In the genomic region with DNA sequence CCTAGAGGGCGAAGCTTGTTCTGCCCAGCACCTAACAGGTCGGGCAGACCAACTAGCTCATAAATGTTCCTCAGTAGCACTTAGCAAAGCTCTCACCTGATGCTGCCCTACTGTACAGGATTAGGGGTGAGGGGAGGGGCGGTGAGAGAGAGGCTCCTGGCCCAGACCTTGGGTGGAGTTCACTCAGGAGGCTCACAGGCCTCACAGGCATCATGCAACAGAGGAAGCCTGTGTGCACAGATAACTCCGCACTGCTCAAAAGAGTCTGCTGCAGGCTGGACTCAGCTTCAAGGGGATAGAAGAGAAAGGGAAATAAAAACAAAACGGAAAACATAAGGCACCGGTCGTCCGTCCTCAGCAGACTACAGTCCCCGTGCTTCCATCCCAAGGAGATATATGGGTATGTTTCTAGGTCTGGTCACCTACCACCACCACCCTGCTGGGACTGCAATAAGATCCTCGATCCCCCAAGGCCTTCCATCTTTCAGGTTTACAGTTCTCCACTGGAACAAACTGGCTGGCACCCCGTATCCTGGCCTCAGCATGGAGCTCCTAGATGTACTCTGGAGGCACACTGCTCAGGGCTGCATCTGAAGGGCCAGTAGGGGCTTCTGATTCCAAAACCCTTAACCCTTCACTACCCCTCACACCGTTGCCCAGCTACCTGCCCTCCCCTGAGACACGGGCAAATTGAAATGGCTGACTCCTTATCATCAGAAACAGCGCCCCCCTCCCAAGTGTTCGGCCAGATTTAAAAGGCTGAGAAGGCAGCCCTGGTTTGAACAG, we compare ENCODE assay signal across 19 mouse cellular contexts.
DNase-seq lines count a peak whose midpoint lies in the region; ATAC-seq and TF ChIP-seq lines count a peak whose summit lies in the region.
"Had no signal": no experiment of that assay in that cellular context is flagged by ENCODE, and none has a peak within 500 bp of the region (broad histone marks: within the 10 kb centered on the region; RNA-seq: fewer than 3 reads in every experiment).

No protein-coding gene starts in this region.

- peak; percentile 33 for DNase-seq in embryo, embryonic 10 days (ENCODE audit: low spot score)
- no peak for DNase-seq in embryo, embryonic 11 days
- DNase-seq in midbrain, embryonic 11.5 days (ENCODE audit: low spot score, missing footprints), result no peak
- DNase-seq in midbrain, postnatal 0 days (ENCODE audit: low spot score), result no peak
- no peak for DNase-seq in forebrain, embryonic 14.5 days (ENCODE audit: low spot score)
- no peak for DNase-seq in kidney, adult 8-10 months
- no peak for DNase-seq in cerebellum, postnatal 10 days
- DNase-seq: gastrocnemius, postnatal 25 days; heart, adult 2 months; heart, postnatal 14 days; kidney, postnatal 25 days; thymus, adult 18-20 months; thymus, postnatal 36 days had no signal

- no peak overlapping the region for H3K4me3 ChIP-seq in midbrain, embryonic 11.5 days (ENCODE audit: low read depth, low read length)
- H3K4me3 ChIP-seq in midbrain, postnatal 0 days (ENCODE audit: low read depth, low read length), result no peak overlapping the region
- H3K4me3 ChIP-seq in forebrain, embryonic 14.5 days (ENCODE audit: low read depth, low read length), result no peak overlapping the region
- H3K4me3 ChIP-seq: heart, adult 2 months; heart, embryonic 13.5 days; hindbrain, embryonic 12.5 days; limb, embryonic 13.5 days; stomach, embryonic 15.5 days had no signal

- no peak for ATAC-seq in midbrain, embryonic 11.5 days (ENCODE audit: low FRiP score)
- no peak for ATAC-seq in midbrain, postnatal 0 days (ENCODE audit: low FRiP score)
- peak; percentile 48 for ATAC-seq in forebrain, embryonic 14.5 days
- ATAC-seq in megakaryocyte progenitor cell, adult 5-6 weeks (replicated peaks; ENCODE audit: poor library complexity), result peak; percentile 84
- ATAC-seq: lung, postnatal 0 days had no signal

- no peak; the same call in 1 of the 2 replicates for TF ChIP-seq CTCF in midbrain, postnatal 0 days (IDR thresholded peaks at IDR 0.05)

- 51% methylated on average over 15 of the region's 15 CpGs for WGBS in midbrain, embryonic 11.5 days
- WGBS in midbrain, postnatal 0 days, result 52% methylated on average over 15 of the region's 15 CpGs
- 45% methylated on average over 15 of the region's 15 CpGs for WGBS in forebrain, embryonic 14.5 days

- peaks cover 9% of the 10 kb centered on the region for H3K4me1 ChIP-seq in midbrain, embryonic 11.5 days (ENCODE audit: control insufficient read depth, insufficient read depth, low read length)
- 0 out of 2 replicates have a peak, but pooled peaks cover 3% of the 10 kb centered on the region for H3K4me1 ChIP-seq in midbrain, postnatal 0 days (ENCODE audit: insufficient read depth, low read length)
- peaks cover 26% of the 10 kb centered on the region for H3K4me1 ChIP-seq in forebrain, embryonic 14.5 days (ENCODE audit: control insufficient read depth, insufficient read depth, low read length)
- H3K4me1 ChIP-seq: heart, embryonic 13.5 days; stomach, embryonic 15.5 days had no signal

- H3K36me3 ChIP-seq in midbrain, embryonic 11.5 days (ENCODE audit: control insufficient read depth, insufficient read depth, low read length), result no peaks in the 10 kb centered on the region
- no peaks in the 10 kb centered on the region for H3K36me3 ChIP-seq in midbrain, postnatal 0 days (ENCODE audit: insufficient read depth, low read length)
- no peaks in the 10 kb centered on the region for H3K36me3 ChIP-seq in forebrain, embryonic 14.5 days (ENCODE audit: control insufficient read depth, insufficient read depth, low read length)
- H3K36me3 ChIP-seq: heart, embryonic 13.5 days; hindbrain, embryonic 12.5 days; limb, embryonic 13.5 days; stomach, embryonic 15.5 days had no signal

- H3K4me2 ChIP-seq in midbrain, embryonic 11.5 days, result no peak overlapping the region
- no peak overlapping the region for H3K4me2 ChIP-seq in midbrain, postnatal 0 days (ENCODE audit: low read depth, low read length, poor library complexity, severe bottlenecking)
- H3K4me2 ChIP-seq in forebrain, embryonic 14.5 days (ENCODE audit: low read length), result peak overlapping the region; percentile 0; the same call in 1 of the 2 replicates
- H3K4me2 ChIP-seq: heart, embryonic 13.5 days; hindbrain, embryonic 12.5 days; limb, embryonic 13.5 days; stomach, embryonic 15.5 days had no signal

- 0 out of 2 replicates have a peak overlapping the region, but pooled peaks have one; percentile 4 for H3K9ac ChIP-seq in midbrain, embryonic 11.5 days (ENCODE audit: low read length)
- H3K9ac ChIP-seq in midbrain, postnatal 0 days (replicated peaks; ENCODE audit: low read length, poor library complexity, severe bottlenecking), result no peak overlapping the region
- peak overlapping the region; percentile 29; the same call in 1 of the 2 replicates for H3K9ac ChIP-seq in forebrain, embryonic 14.5 days (ENCODE audit: low read length)
- H3K9ac ChIP-seq: heart, embryonic 13.5 days; hindbrain, embryonic 12.5 days; limb, embryonic 13.5 days; stomach, embryonic 15.5 days had no signal

- H3K27me3 ChIP-seq in midbrain, embryonic 11.5 days (ENCODE audit: control insufficient read depth, insufficient read depth, low read length), result peaks cover 82% of the 10 kb centered on the region
- H3K27me3 ChIP-seq in midbrain, postnatal 0 days (ENCODE audit: insufficient read depth, low read length), result peaks cover 48% of the 10 kb centered on the region
- H3K27me3 ChIP-seq in forebrain, embryonic 14.5 days (replicated peaks; ENCODE audit: control insufficient read depth, insufficient read depth, low read length), result 0 out of 2 replicates have a peak, but pooled peaks cover 2% of the 10 kb centered on the region

- H3K27ac ChIP-seq in midbrain, embryonic 11.5 days (ENCODE audit: low read depth, low read length), result no peak overlapping the region
- H3K27ac ChIP-seq in midbrain, postnatal 0 days (ENCODE audit: low read depth, low read length), result no peak overlapping the region
- peak overlapping the region; percentile 74 for H3K27ac ChIP-seq in forebrain, embryonic 14.5 days (ENCODE audit: low read depth, low read length)
- H3K27ac ChIP-seq: heart, adult 2 months; heart, embryonic 13.5 days; hindbrain, embryonic 12.5 days; limb, embryonic 13.5 days; stomach, embryonic 15.5 days had no signal

- no peaks in the 10 kb centered on the region for H3K9me3 ChIP-seq in midbrain, embryonic 11.5 days (ENCODE audit: control insufficient read depth, low read length)
- H3K9me3 ChIP-seq in midbrain, postnatal 0 days (ENCODE audit: low read length), result no peaks in the 10 kb centered on the region
- H3K9me3 ChIP-seq in forebrain, embryonic 14.5 days (replicated peaks; ENCODE audit: control insufficient read depth, low read length), result no peaks in the 10 kb centered on the region
- H3K9me3 ChIP-seq: heart, embryonic 13.5 days; hindbrain, embryonic 12.5 days; limb, embryonic 13.5 days; stomach, embryonic 15.5 days had no signal

Comparison
In these comparisons a context has a peak if more than half of its experiments do, and no peak if none do; other contexts are left out.
1. ATAC-seq: peak in forebrain, embryonic 14.5 days (single experiment) and megakaryocyte progenitor cell, adult 5-6 weeks (single experiment); none in midbrain, embryonic 11.5 days (single experiment) and midbrain, postnatal 0 days (single experiment).